Mouse (Mus musculus): ENCODE measurements around the gene Dlg2.

GRCm38 (mm10) chr7:91853653-91854052, 1377.2 kb downstream of the Dlg2 start:
- no peak for TF ChIP-seq USF1 (IDR thresholded peaks at IDR 0.05; ENCODE audit: low read depth)
- no peak for TF ChIP-seq CTCF (IDR thresholded peaks at IDR 0.05; ENCODE audit: control insufficient read depth, insufficient read depth, insufficient read length)
- no peak for TF ChIP-seq MYOG (IDR thresholded peaks at IDR 0.05; ENCODE audit: control insufficient read depth, extremely low read depth, insufficient read length)
- no peak for TF ChIP-seq MAX (IDR thresholded peaks at IDR 0.05)
- no peak for TF ChIP-seq MYOD1 (IDR thresholded peaks at IDR 0.05; ENCODE audit: control insufficient read depth, insufficient read length, low read depth)

Data from C2C12 (cell line).